Comparison of ENCODE assay signal across 10 mouse cellular contexts in genomic region chr7:58677111-58677805, GRCm38 (mm10). TPM values are rescaled to one million over a fixed set of nuclear protein-coding genes. Genes with fewer than 3 reads are reported as not detected.
DNase-seq lines count a peak whose midpoint lies in the region; ATAC-seq and TF ChIP-seq lines count a peak whose summit lies in the region.
"Had no signal": no experiment of that assay in that cellular context is flagged by ENCODE, and none has a peak within 500 bp of the region (broad histone marks: within the 10 kb centered on the region; RNA-seq: fewer than 3 reads in every experiment).

No protein-coding gene starts in this region.

- no peaks in the 10 kb centered on the region for H3K4me1 ChIP-seq in intestine, postnatal 0 days (replicated peaks; ENCODE audit: control insufficient read depth, insufficient read depth, low read length)
- no peaks in the 10 kb centered on the region; the same call in 1 of the 2 replicates for H3K4me1 ChIP-seq in intestine, embryonic 16.5 days (ENCODE audit: control insufficient read depth, insufficient read depth, low read length)
- H3K4me1 ChIP-seq: embryonic facial prominence, embryonic 12.5 days had no signal

- ATAC-seq in intestine, postnatal 0 days: no peak
- no peak for ATAC-seq in intestine, embryonic 16.5 days

- no peak overlapping the region for H3K4me2 ChIP-seq in intestine, postnatal 0 days (replicated peaks; ENCODE audit: low read depth)
- no peak overlapping the region for H3K4me2 ChIP-seq in intestine, embryonic 16.5 days (ENCODE audit: low read depth, low read length)
- H3K4me2 ChIP-seq: embryonic facial prominence, embryonic 12.5 days; limb, embryonic 12.5 days had no signal

- H3K9me3 ChIP-seq in intestine, postnatal 0 days (ENCODE audit: control insufficient read depth): no peaks in the 10 kb centered on the region
- no peaks in the 10 kb centered on the region for H3K9me3 ChIP-seq in intestine, embryonic 16.5 days (ENCODE audit: control insufficient read depth, low read length)
- H3K9me3 ChIP-seq: embryonic facial prominence, embryonic 12.5 days; limb, embryonic 12.5 days had no signal

- H3K4me3 ChIP-seq in intestine, postnatal 0 days (ENCODE audit: low read depth, low read length): no peak overlapping the region
- no peak overlapping the region for H3K4me3 ChIP-seq in intestine, embryonic 16.5 days (ENCODE audit: low read length)
- H3K4me3 ChIP-seq: embryonic facial prominence, embryonic 12.5 days; limb, embryonic 12.5 days had no signal

- peak; percentile 15; the same call in 1 of the 2 replicates for TF ChIP-seq CTCF in intestine, postnatal 0 days (IDR thresholded peaks at IDR 0.05; ENCODE audit: low read depth)

- WGBS in intestine, postnatal 0 days: 38% methylated on average over 5 of the region's 5 CpGs
- 52% methylated on average over 5 of the region's 5 CpGs for WGBS in intestine, embryonic 16.5 days

- peak; percentile 21 for DNase-seq in gastrocnemius, postnatal 10 days
- DNase-seq in lung, postnatal 10 days: peak; percentile 38
- peak; percentile 65 for DNase-seq in thymus, postnatal 4 days
- DNase-seq in kidney, adult 9 months: no peak
- no peak for DNase-seq in frontal cortex, postnatal 36 days (ENCODE audit: low spot score in 2 of 2)
- DNase-seq in left cerebral cortex, postnatal 36 days (ENCODE audit: low spot score in 2 of 2): no peak

- H3K27ac ChIP-seq in intestine, postnatal 0 days (ENCODE audit: low read depth, low read length): no peak overlapping the region
- H3K27ac ChIP-seq in intestine, embryonic 16.5 days (ENCODE audit: low read length): no peak overlapping the region
- H3K27ac ChIP-seq: embryonic facial prominence, embryonic 12.5 days; limb, embryonic 12.5 days had no signal

- intact Hi-C loops in left cerebral cortex, postnatal 36 days (cut with DNase I): no loop called here

- no peak overlapping the region for H3K9ac ChIP-seq in intestine, postnatal 0 days (ENCODE audit: low read depth, low read length)
- no peak overlapping the region for H3K9ac ChIP-seq in intestine, embryonic 16.5 days (ENCODE audit: low read depth, low read length)
- H3K9ac ChIP-seq: embryonic facial prominence, embryonic 12.5 days; limb, embryonic 12.5 days had no signal

- H3K27me3 ChIP-seq in intestine, postnatal 0 days (replicated peaks; ENCODE audit: control insufficient read depth, insufficient read depth, low read length): no peaks in the 10 kb centered on the region
- no peaks in the 10 kb centered on the region for H3K27me3 ChIP-seq in intestine, embryonic 16.5 days (replicated peaks; ENCODE audit: control insufficient read depth, insufficient read depth, low read length)
- H3K27me3 ChIP-seq: embryonic facial prominence, embryonic 12.5 days; limb, embryonic 12.5 days had no signal

- no peaks in the 10 kb centered on the region for H3K36me3 ChIP-seq in intestine, postnatal 0 days (ENCODE audit: control insufficient read depth, insufficient read depth)
- no peaks in the 10 kb centered on the region for H3K36me3 ChIP-seq in intestine, embryonic 16.5 days (ENCODE audit: control insufficient read depth, insufficient read depth, low read length)
- H3K36me3 ChIP-seq: embryonic facial prominence, embryonic 12.5 days; limb, embryonic 12.5 days had no signal

RNA-seq across cellular contexts. Expression of gene Atp10a, which starts 21.3 kb away (rescaled TPM):
- 1.0 and 1.2 TPM in 2 replicates for polyA plus RNA-seq in intestine, postnatal 0 days (2015; fragmentation: Nextera tagmentation; extraction: Ambion mirVana)
- 1.8 and 2.2 TPM in 2 replicates for polyA plus RNA-seq in intestine, embryonic 16.5 days (2015; fragmentation: Nextera tagmentation; extraction: Ambion mirVana)
- 1 to 10 TPM; 4.8 to 6.1 TPM for total RNA-seq in gastrocnemius, postnatal 10 days (2021)
- 10 to 100 TPM in 1 of 2 experiments, 1 to 10 TPM in 1; 8.2 to 12.3 TPM for total RNA-seq in left cerebral cortex, postnatal 36 days (2021)

Comparison
In these comparisons a context has a peak if more than half of its experiments do, and no peak if none do; other contexts are left out.
1. DNase-seq: peak in gastrocnemius, postnatal 10 days (single experiment), lung, postnatal 10 days (single experiment) and thymus, postnatal 4 days (single experiment); none in kidney, adult 9 months (single experiment), frontal cortex, postnatal 36 days (0 of 2) and left cerebral cortex, postnatal 36 days (0 of 2).